Mouse (Mus musculus): ENCODE data around the gene Rasgef1b. TPM values are rescaled to one million over a fixed set of nuclear protein-coding genes. Genes with fewer than 3 reads are reported as not detected.
A peak's percentile ranks its signal among the peaks of the same experiment; 100 is the strongest.

The Rasgef1b gene
- total RNA-seq, 2 experiments from 2014 or later, result 43.0 to 47.7 TPM

DNA sequence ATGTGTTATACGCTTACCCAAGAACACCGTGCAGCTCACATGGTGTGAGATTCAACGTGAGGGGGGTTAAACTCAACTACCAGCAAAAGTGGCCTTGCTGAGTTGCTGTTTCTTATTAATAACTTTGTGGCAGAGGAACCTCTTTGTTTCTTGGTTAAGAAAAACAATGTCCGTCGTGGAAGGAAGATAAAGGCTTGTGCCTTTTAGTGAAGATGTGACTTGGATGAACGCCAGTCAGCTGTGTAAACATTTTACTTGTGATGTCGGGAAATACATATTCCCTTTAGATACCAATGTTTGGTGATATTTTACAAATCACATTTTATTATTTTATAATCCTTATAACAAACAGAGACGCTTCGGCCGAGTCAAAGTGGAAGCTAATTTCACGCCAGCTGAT, 231.0 kb downstream of the Rasgef1b start:
- intact Hi-C loops (cut with DNase I), result no loop called here

DNA sequence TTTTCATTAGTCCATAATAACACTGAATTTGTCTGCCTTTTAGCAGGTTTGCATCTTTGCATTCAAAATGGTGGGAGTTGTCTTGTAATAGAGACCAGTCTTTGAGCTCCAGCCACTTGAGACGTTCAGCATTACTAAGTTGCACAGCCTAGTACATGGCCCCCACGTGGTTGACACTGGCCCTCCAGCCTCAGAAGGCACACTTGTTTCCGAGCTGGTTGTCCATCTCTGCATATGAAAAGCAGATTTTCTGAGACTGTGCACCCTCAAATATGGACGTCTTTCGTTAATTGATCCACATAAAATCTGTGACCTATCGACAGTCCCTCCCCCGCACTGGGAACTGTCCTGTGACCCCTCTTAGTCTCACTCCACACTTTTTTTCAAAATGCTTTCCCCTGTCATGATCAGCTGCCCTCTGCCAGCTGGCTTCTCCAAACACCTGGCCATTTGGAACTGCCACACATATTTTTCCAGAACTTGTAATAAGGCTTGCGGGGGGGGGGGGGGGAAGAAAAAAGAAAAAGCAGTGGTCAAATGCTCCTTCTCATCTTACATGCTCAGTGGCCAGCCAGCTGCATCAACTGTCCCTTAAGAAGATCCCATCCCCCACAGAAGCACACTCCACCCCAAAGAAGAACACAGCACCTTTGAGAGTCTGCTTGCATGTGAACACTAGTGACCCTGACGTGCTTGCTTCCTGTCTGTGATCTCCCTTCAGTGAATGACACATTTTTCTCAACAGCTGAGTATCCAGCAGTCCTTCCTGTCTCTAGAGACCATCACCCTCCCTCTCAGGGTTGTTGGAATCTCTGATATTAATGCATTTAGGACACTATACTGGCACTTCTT, 231.7 kb downstream of the Rasgef1b start:
- intact Hi-C loops (cut with DNase I), result no loop called here
- DNase-seq, result no peak

More for the DNA sequence above, 231.0 kb downstream of the Rasgef1b start:
- no peak for DNase-seq

DNA sequence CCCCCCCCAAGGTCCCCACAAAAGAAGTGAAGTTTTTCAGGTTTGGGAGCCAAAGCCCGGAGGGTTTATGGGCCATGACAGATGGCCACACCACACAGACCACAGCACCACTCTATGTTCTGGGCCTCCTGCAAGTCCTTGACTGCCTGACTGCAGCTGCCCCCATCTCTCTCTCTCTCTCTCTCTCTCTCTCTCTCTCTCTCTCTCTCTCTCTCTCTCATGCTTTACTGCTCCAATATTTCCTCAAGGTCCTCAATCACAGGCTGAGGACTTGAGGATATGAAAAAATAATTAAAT, 232.8 kb downstream of the Rasgef1b start:
- intact Hi-C loops (cut with DNase I), result no loop called here
- no peak for DNase-seq

DNA sequence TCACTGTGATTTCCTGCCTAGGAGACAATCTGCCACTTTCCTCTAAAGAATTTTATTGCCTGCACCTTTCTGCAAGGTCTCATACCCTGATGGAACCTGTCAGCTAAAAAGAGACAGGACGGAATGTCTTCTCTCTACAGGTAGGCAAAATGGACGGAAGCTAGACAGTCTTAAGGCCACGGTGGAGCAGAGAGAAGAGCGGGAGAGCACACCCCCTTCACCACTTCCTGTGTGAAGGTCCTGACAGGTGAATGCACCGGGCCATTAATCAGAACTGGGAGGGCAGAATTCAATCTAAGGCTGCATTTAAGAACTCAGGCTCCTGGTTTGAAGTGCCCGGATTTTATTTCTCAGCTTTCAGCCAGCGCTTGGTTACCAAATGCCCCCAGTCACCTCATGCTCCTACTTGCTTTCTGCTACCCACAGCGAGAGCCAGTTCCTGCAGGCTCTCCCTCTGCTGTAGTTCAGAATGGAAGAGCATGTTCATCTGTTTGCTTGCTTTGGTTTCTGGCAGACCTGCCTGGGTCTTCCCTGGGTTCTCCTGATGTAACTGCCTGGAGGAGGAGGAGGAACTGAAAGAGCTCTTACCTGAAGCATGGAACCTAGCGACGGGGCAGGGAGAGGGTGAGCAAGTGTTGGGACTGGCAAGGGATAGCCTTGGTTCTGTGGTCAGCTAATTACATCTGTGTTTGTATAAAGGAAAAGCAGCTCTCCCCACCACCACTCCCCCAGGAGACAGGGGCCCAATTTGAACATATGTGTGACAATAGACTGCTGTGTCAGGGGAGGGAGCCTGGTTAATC, 233.3 kb downstream of the Rasgef1b start:
- intact Hi-C loops (cut with DNase I), result no loop called here
- peak; percentile 19 for DNase-seq

DNA sequence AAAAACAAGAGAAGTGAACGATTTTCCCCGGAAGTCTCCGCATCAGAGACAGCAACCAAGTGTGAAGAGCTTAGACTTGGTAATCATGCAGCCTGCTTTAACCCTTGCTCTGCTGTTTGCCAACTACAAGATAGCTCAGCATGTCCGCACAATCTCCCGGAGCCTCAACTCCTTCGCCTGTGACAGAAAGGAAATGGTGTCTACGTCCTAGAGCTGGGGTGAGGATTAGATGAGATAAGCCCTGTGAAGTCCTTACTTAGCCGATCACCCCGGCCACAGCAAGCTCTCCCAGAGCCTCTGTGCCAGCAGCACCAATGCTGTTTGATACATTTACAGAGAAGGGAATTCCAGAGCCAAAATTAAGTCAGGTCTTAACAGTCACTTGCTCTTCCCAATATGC, 235.0 kb downstream of the Rasgef1b start:
- DNase-seq, result no peak
- intact Hi-C loops (cut with DNase I), result no loop called here

DNA sequence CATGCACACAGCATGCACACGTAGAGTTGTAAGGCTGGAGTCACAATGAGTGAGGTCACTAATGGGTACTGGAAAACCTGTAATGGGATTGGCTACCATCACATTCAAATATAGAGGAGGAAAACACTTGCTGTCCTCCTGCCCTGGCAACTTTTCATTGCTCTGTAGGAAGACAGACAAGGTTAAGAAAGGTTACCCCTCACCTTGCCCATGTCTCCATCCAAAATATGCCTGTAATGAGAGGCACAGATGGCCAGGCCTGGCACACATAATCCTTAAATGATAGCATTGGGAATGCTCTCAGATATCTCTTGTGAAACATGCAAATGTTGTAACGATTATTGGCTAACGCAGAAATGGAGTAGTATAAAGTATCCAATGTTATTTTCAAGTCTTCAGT, 235.8 kb downstream of the Rasgef1b start:
- intact Hi-C loops (cut with DNase I), result no loop called here
- DNase-seq, result no peak

DNA sequence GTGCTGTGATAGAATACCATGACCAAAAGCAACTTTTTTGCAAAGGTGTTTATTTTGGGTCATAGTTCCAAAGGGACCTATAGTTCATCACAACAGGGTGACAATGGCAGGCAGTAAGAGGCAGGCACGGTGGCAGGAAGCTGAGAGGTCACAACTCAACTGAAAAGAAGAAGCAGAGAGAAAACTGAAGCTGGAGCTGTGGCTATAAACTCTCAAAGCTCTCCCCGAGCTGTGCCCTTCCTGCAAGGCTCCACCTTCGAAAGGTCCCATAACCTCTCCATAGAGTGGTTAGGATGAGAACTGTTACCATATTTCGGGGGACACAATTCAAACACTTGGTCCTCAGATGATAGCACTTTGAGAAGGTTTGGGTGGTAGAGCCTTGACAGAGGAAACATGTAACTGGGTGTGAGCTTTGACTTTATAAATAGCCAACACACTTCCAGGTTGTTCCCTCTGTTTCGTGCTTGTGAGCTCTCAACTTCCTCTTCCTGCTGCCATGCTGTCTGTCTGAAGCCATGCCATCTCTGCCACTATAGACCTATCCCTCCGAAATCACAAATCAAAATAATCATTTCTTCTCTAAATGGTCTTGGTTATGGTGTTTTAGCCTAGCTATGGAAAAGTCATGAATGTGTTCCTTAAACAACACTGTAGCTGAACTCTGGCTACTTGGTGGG, 240.2 kb downstream of the Rasgef1b start:
- intact Hi-C loops (cut with DNase I), result no loop called here
- DNase-seq, result no peak

DNA sequence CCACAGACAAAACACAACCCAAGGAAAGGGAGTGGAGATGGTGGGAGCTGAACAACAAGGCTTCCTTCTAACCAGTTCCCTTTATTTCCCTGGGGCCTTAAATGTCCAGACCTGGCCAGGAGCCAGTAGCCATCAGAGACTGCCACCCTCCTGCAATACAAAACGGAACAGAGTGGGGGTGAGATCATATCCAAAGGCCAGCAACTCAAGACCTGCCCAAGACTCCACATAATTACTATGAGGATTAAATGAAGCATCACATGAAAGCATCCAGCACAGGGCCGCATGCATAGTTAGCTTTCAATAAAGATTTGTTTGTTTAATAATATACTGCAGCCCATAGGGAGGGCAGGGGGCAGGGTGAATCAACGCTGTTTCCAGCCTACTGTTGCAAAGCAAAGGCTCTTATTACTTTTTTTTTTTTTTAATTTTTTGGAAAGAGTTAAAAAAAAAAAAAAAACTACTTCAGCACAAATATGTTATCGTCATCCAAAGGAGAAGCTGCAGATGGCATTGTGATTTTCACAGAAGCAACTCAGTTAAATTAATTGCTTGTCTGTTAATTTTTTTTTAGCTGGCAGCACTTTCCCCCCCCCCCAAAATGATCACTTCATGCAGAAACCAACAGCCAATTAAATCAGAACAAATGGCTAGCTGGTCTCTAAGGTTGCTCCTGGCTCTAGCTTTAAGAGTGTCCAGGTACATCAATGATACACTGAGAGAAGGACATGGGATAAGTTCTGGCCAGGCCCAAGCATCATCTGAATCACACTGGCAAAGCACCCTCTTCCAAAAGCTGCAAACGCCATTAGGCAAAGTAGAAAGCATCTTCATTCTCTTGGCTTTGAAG, 241.6 kb downstream of the Rasgef1b start:
- intact Hi-C loops (cut with DNase I), result no loop called here
- peak; percentile 52 for DNase-seq

DNA sequence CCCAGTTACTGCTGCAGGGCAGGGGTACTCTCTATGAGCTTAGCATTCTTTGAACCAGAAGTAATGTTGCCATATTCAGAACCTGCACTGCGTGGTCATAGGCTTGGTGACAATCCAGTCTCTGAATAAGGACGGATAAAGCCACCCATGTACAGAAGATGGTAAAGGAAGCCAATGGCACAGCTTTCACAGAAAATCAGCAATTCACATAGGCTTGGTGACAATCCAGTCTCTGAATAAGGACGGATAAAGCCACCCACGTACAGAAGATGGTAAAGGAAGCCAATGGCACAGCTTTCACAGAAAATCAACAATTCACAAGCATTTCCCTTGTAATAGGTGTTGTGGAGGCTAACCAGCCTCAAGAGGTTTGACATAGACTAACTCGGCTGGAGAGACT, 245.7 kb downstream of the Rasgef1b start:
- intact Hi-C loops (cut with DNase I), result no loop called here
- DNase-seq, result no peak

DNA sequence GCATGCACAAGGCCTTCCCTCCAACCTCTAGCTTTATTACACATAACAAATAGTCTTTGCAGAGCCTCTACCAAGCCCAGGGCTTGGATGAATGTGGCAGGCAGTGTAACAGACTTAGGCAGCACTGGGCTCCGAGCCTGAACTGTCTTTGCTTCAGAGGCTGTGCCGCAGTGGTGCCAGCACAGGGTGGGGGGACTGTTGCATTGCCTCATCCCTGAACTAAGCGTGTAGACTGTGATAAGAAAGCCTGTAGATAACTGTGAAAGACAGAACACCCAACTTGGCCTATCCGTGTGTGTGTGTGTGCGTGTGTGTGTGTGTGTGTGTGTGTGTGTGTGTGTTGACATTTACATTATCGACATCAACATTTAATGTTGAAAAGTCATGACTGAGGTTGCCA, 246.3 kb downstream of the Rasgef1b start:
- peak; percentile 30 for DNase-seq
- intact Hi-C loops (cut with DNase I), result no loop called here

DNA sequence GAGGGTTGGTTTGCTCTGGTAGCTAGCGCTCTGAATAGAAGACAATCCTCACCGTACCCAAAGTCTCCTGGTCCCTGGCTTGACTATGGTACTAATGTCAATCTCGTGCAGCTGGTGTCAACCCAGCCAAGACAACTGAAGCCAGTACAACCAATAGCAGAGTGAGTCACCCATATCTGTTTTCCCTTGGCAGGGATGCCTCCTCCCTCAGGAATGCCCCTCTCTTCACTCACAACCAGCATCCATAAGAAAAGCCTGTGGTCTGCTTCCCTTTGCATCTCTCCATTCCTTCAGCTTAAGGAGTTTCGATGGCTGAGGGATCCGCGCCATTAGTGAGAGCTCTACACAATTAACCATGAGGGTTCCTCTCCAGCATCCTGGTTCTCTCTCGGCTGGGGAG, 246.8 kb downstream of the Rasgef1b start:
- intact Hi-C loops (cut with DNase I), result no loop called here

DNA sequence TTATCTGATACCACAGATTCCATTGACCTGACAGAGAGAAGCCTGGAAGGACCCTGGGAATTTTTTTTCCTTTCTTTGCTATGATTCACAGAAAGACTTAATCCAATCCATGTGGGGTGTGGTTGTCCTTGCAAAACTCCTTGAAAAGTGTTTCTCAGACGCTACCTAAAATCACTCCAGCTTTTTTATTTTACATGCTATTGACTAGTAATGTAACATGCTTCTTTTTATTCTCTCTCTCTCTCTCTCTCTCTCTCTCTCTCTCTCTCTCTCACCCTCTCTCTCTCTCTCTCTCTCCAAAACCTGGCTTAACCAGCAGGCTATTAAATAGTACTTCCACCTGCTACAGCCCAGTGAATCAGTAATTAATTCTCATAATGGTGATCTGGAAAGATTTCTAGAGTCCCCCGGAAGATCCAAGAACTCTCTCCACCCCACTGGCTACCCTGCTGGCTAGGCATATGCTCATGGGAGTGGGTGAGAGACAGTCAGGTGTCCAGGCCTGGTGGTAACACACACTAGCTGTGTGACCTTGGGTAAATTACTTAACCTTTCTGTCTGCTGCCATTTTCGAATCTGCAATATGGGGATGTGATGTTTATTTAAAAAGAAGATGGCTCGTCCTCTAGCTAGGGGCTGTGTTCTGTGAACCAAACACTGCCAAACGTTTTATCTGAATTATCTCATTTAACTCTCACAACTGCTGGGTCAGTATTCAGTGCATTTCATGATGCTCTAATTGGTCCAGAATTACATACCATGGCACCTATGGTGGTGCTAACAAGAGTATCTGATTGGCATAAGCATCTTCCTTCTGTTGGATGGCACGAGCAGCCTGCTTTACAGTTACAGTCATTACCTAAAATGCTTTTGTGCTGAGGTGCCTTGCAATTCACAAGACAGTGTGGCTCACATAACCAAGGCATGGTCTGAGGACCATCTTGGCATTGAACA, 248.5 kb downstream of the Rasgef1b start:
- peak; percentile 65 for DNase-seq

More for the DNA sequence above, 246.8 kb downstream of the Rasgef1b start:
- DNase-seq, result no peak

DNA sequence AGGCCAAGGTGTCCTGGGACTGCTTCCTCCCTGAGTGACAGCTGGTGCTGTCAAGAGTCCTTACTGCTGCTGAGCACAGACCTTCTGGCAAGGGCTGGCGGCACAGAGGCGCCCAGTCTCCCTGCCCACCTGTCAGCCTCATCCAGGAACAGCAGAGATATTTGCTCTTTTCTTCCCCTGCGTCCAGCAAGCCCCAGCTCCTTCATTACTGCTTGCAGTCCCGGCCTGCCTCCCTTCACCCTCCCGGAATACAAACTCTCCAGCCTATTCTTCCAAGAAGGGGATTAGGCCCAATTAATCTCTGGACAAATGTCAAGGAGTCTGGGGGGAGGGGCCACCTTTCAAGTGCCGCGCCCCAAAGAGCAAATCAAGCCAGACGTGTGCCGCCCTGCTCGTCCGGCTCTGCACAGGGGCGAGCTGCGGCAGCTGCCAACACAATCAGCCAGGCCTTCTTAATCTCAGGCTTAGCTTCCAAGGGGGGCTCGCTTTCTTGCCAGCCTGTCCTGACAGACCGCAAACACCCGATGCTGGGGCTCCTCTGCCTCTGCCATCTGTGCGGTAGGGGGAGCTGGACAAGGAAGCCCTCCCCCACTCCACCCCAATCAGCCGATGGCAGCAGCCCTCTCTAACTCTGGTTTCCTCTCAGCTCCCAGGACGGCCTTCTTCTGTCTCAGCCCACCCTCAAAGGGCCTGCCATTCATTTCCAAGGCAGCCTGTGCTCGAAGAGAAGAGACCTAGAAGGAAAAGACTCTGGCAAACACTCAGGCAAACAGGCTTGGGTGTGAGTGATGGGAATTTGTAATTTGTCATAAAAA, 249.4 kb downstream of the Rasgef1b start:
- intact Hi-C loops (cut with DNase I), result no loop called here

More for the DNA sequence above, 248.5 kb downstream of the Rasgef1b start:
- intact Hi-C loops (cut with DNase I), result no loop called here

DNA sequence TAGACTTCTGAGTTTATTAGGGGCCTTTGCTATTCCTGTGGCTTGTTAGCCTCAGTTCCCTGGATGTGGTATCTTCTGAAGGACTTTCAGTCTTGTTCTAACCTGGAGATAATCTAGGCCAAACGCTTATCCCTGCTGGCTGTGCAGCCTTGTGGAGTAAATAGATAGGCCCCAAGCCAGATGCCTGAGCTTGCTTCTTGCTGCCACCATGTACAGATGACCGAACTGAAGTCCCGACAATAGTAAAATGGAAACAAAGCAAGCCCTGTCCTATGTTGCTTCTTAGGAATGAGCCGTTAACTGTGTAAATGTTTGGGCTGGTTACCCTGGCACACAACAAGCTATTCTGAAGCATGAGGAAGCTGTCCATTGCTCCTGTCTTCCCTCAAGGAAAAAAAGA, 250.1 kb downstream of the Rasgef1b start:
- intact Hi-C loops (cut with DNase I), result no loop called here
- DNase-seq, result no peak

More for the DNA sequence above, 249.4 kb downstream of the Rasgef1b start:
- peak; percentile 95 for DNase-seq

DNA sequence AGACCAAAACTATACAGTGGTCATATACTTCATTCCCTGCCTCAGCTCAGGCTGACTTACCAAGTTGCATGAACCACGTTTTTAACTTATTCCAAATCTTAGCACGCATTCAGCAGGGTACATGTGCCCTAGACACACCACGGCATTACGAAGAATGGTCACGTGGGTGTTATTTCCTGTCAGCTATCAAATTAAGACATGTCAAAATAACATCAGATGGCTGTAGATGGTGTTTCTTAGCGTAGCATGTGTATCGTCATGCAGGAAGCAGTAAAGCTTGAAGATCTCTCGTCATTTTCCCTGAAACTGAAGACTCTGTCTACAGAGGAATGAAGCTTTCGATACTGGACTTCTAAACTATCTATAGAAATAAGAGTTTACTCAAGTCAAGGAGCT, 251.4 kb downstream of the Rasgef1b start:
- intact Hi-C loops (cut with DNase I), result no loop called here
- DNase-seq, result no peak

DNA sequence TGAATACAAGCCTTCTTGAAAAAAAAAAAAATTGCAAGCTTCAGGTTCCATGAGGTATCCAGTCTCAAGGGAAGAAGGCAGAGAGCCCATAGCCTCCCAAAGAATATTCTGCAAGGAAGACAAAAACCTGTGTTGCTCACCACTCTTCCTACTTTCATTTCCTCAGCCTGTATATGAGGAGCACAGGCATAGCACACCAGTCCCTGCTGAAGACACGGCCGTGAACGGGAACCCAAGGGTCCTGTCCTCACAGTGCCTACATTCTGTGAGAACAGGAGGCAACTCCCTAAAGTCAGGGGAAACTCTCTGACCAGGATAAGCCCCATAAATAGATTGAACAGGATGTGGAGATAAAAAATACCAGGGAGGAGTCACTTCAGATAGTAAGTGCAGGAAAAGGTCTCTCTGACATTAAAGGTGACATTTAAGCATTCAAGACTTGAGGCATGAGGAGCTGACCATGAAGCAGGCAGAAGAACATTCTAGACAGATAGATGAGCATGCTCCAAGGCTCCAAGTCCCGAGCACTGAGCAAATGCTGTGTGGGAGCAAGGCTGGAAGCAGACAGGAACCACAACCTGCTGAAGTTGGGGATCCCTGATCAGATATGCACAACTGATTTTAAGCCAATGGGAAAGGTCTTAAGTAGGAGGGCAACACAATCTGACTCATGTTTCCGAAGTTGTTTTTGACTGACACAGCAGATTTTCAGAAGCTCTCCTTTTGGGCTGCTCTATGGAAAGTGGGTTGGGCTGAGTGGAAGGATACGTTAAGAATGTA, 252.0 kb downstream of the Rasgef1b start:
- DNase-seq, result no peak
- intact Hi-C loops (cut with DNase I), result no loop called here

DNA sequence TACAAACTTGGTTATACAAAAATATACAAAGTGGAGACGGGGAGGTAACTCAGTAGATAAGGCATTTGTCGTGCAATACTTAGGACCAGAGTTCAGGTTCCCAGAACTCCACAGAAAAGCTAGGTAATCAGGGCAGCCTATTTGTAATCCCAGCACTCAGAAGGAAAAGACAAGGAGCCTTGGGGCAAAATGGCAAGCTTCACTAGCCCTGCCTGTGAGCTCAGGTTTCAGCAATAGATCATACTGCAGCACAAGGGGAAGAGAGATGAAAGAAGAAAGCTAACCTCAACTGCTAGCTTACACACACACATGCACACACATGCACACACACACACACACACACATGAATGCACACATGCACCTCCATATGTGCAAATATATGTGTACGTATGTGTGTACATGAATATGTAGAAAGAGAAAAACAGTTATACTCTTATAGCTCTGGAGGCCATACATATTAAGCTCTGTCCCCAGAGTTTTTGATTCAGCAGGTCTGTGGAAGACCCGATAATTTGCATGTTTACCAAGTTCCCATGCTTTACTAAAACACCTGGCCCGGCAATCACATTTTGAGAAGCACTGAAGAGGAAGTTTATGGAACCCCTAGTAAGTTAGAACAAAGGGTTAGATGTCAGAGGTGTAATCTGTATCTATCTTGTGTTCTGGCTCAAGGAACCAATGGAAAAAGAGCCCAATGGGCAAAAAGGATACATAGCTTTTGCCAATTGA, 256.1 kb downstream of the Rasgef1b start:
- intact Hi-C loops (cut with DNase I), result no loop called here
- DNase-seq, result no peak
